Mouse (Mus musculus) thymus, adult 18-20 months (tissue): ENCODE data around the gene Tmed10.

ENCODE experiments used
- DNase-seq, 2 experiments: peaks; one replicate each; pipeline ENCODE4 v3.0.0; 2022; ENCODE audit warnings: mixed read lengths in 2 of 2

Gene Tmed10

GRCm38 (mm10) chr12:85373591-85374560 is 771 bp downstream of the Tmed10 start:
- DNase-seq, result peak; percentile 56 to 65

- DNase-seq, result no peak
These were observed 2.5 kb downstream of the Tmed10 start for GRCm38 (mm10) chr12:85372068-85372665.

GRCm38 (mm10) chr12:85368441-85369063 is 6.1 kb downstream of the Tmed10 start:
- no peak for DNase-seq

GRCm38 (mm10) chr12:85366271-85366670 is 8.4 kb downstream of the Tmed10 start:
- no peak for DNase-seq

GRCm38 (mm10) chr12:85362510-85362909 is 12.1 kb downstream of the Tmed10 start:
- DNase-seq, result no peak

GRCm38 (mm10) chr12:85361580-85361979 is 13.1 kb downstream of the Tmed10 start:
- DNase-seq, result no peak

- no peak for DNase-seq
These were observed 13.5 kb downstream of the Tmed10 start for GRCm38 (mm10) chr12:85361165-85361564.

- no peak for DNase-seq
These were observed 20.6 kb downstream of the Tmed10 start for GRCm38 (mm10) chr12:85354061-85354460.

- DNase-seq, result no peak
These were observed 24.0 kb downstream of the Tmed10 start for GRCm38 (mm10) chr12:85350407-85351232.

GRCm38 (mm10) chr12:85348338-85348737 is 26.3 kb downstream of the Tmed10 start:
- no peak for DNase-seq

- no peak for DNase-seq
These were observed 27.5 kb downstream of the Tmed10 start for GRCm38 (mm10) chr12:85347196-85347595.

GRCm38 (mm10) chr12:85346374-85346773 is 28.3 kb downstream of the Tmed10 start:
- no peak for DNase-seq

GRCm38 (mm10) chr12:85345559-85345958 is 29.1 kb downstream of the Tmed10 start:
- DNase-seq, result no peak

- no peak for DNase-seq
These were observed 30.4 kb downstream of the Tmed10 start for GRCm38 (mm10) chr12:85344252-85344651.

GRCm38 (mm10) chr12:85342310-85342709 is 32.3 kb downstream of the Tmed10 start:
- DNase-seq, result no peak

GRCm38 (mm10) chr12:85341131-85341530 is 33.5 kb downstream of the Tmed10 start:
- DNase-seq, result no peak

- DNase-seq, result peak in 1 of 2 experiments; percentile 23
These were observed 34.7 kb downstream of the Tmed10 start for GRCm38 (mm10) chr12:85339947-85340346.

- DNase-seq, result peak; percentile 79 to 86
These were observed 35.4 kb downstream of the Tmed10 start, which contains the start of gene Nek9 for GRCm38 (mm10) chr12:85339243-85339729. Gene Nek9 (minus strand): TSS chr12:85339362.

GRCm38 (mm10) chr12:85338815-85339214 is 35.8 kb downstream of the Tmed10 start:
- no peak for DNase-seq

- DNase-seq, result no peak
These were observed 36.9 kb downstream of the Tmed10 start for GRCm38 (mm10) chr12:85337567-85338311.

GRCm38 (mm10) chr12:85330153-85330552 is 44.5 kb downstream of the Tmed10 start:
- DNase-seq, result no peak

- no peak for DNase-seq
These were observed 66.0 kb downstream of the Tmed10 start for GRCm38 (mm10) chr12:85308651-85309050.
